Mouse (Mus musculus) embryonic facial prominence, embryonic 13.5 days (tissue): ENCODE measurements around the gene Cacng3. TPM values are rescaled to one million over a fixed set of nuclear protein-coding genes. Genes with fewer than 3 reads are reported as not detected.
A peak's percentile ranks its signal among the peaks of the same experiment; 100 is the strongest.

Source experiments
- ATAC-seq: fragments of 200-750 bp; cut with Nextera tagmentation; 2 replicates; pipeline ENCODE4 v1.8.0; 2017; ENCODE audit warnings: low read depth; ENCODE audit not compliant: insufficient number of reproducible peaks, insufficient read depth, low FRiP score, low TSS enrichment
- H3K27ac ChIP-seq: fragments of 300-500 bp; sonication (generic); 2 replicates; pipeline ENCODE4 v1.5.1; 2015; ENCODE audit warnings: moderate library complexity, mild to moderate bottlenecking, inconsistent platforms
- H3K27me3 ChIP-seq: fragments of 300-500 bp; sonication (generic); 2 replicates; pipeline ENCODE4 v1.6.1; 2015; ENCODE audit warnings: mild to moderate bottlenecking, inconsistent platforms
- H3K36me3 ChIP-seq: fragments of 300-500 bp; sonication (generic); 2 replicates; pipeline ENCODE4 v1.6.1; 2015; ENCODE audit warnings: mild to moderate bottlenecking, inconsistent platforms
- H3K4me1 ChIP-seq: fragments of 300-500 bp; sonication (generic); 2 replicates; pipeline ENCODE4 v1.6.1; 2015; ENCODE audit warnings: inconsistent platforms
- H3K4me2 ChIP-seq: fragments of 300-500 bp; sonication (generic); 2 replicates; pipeline ENCODE4 v1.6.1; 2015; ENCODE audit warnings: moderate library complexity, mild to moderate bottlenecking, inconsistent platforms
- H3K4me3 ChIP-seq: fragments of 300-500 bp; sonication (generic); 2 replicates; pipeline ENCODE4 v1.5.1; 2015; ENCODE audit warnings: mild to moderate bottlenecking, inconsistent platforms
- H3K9ac ChIP-seq: fragments of 300-500 bp; sonication (generic); 2 replicates; pipeline ENCODE4 v1.6.1; 2015; ENCODE audit warnings: mild to moderate bottlenecking, inconsistent platforms
- H3K9me3 ChIP-seq: fragments of 300-500 bp; sonication (generic); 2 replicates; pipeline ENCODE4 v1.6.1; 2016; ENCODE audit warnings: inconsistent platforms
- WGBS: fragments of 180-500 bp; shearing (Covaris S2); methylation state at CpG from one replicate; pipeline ENCODE4 v1.1.7; 2015; ENCODE audit warnings: mixed read lengths; 5-methylcytosine and 5-hydroxymethylcytosine counted together
- polyA plus RNA-seq: library from polyadenylated mRNA; unstranded; fragments of >200 nt; fragmentation: Nextera tagmentation; extraction: Ambion mirVana; gene quantifications from 2 replicates; pipeline ENCODE4 v1.2.1, GENCODE M21; 2015

The Cacng3 gene
- polyA plus RNA-seq, 1 experiment from 2014 or later: not detected

DNA sequence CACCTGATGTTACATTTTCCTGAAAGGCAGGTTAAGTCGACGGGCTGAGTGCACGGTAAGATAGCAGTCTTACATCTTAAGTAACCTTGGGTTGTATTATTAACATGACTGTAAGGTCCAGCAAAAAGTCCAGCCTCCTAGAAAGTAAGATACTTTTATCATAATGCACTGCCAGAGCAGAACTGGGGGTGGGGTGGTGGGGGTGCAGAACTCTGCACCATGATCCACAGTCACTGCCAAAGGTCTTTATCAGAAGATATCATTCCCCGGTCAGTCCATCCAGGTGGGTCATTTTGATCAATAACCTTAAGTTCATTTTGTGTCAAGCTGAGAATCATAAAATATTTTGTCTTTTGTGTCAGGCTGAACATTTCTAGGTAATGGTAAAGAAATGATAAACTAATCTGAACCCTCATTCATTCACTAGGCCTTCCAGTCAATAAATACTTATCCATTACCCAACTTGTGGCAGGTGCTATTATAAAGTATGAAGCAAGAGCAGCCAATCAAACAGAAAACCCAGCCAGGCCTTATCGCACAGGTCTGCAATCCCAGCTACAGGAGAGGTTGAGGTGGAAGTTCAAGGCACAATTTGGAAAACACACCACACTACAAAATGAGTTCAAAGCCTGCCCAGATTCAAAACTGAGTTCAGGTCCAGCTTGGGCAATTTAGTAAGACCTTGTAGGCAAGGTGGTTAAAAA lies 12.7 kb upstream of the Cacng3 start:
- Histone ChIP-seq H3K27ac (no peak overlapping the region), H3K9ac (no peak overlapping the region), H3K9me3 (no peaks in the 10 kb centered on the region), H3K36me3 (no peaks in the 10 kb centered on the region), H3K27me3 (no peaks in the 10 kb centered on the region), H3K4me1 (no peaks in the 10 kb centered on the region), H3K4me2 (no peak overlapping the region), H3K4me3 (no peak overlapping the region)
- no peak for ATAC-seq
- WGBS: 90% methylated on average over 5 of the region's 5 CpGs

DNA sequence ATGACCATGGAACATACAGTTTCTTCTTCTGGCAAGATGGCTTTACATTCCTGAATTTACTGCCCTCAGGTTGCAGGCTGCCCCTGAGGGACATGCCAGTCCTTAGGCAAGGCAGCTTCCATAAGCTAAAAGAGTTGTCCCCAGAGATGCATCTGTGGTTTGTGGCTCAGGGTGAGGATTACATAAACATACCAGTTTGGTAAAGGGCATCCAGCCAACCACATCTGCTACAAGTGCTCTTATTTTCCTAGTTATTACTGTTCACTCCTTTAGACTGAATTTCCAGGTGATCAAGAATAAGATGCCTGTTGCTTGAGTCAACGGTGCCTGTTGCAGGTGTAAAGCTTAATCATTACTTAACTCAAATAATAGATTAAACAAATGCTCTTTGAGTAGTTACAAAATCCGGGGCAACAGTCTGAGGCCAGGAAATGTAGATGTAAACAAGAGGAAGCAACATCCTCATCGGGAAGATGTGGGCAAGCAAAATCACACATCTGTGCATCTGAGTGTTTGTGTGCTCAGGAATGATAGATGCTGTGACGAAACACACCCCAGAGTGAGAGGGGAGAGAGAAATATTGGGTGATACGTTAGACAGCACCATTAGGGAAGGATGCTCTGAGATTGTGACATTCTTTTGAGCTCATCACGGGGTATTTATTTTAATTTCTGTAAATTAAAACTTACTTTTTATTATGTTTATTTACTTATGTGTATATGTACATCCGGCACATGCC lies 4.8 kb upstream of the Cacng3 start:
- H3K9me3 ChIP-seq: no peaks in the 10 kb centered on the region
- peaks cover 10% of the 10 kb centered on the region for H3K27me3 ChIP-seq
- H3K4me2 ChIP-seq: no peak overlapping the region
- no peak for ATAC-seq
- no peaks in the 10 kb centered on the region for H3K36me3 ChIP-seq
- H3K4me3 ChIP-seq: no peak overlapping the region
- H3K9ac ChIP-seq: no peak overlapping the region
- WGBS: 79% methylated on average over 7 of the region's 7 CpGs
- no peak overlapping the region for H3K27ac ChIP-seq
- no peaks in the 10 kb centered on the region for H3K4me1 ChIP-seq

DNA sequence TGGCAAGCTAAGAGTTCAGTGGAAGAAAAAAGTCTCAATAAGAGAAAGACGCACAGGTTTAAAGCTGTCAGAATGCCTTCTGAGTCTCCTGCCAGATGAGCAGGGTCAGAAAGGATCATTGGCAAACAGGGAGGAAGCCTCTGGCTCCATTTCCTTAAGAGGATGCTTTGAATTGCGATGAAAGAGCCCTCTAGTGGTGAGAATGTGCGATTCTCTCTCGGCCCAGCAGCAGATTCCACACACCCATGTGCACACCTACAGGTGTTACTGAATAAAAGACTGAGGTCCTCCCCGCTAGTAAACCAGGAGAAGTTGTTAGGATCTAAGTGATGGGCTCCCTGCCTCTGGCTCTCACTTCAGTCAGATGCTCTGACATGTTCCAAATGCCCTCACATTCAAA lies 2.4 kb upstream of the Cacng3 start:
- H3K27me3 ChIP-seq: peaks cover 32% of the 10 kb centered on the region
- no peak overlapping the region for H3K27ac ChIP-seq
- no peaks in the 10 kb centered on the region for H3K4me1 ChIP-seq
- WGBS: 23% methylated on average over 5 of the region's 5 CpGs
- H3K9me3 ChIP-seq: no peaks in the 10 kb centered on the region
- H3K9ac ChIP-seq: no peak overlapping the region
- no peak overlapping the region for H3K4me2 ChIP-seq
- H3K4me3 ChIP-seq: no peak overlapping the region
- no peak for ATAC-seq
- H3K36me3 ChIP-seq: no peaks in the 10 kb centered on the region

GRCm38 (mm10) chr7:122670873-122671641 lies 765 bp downstream of the Cacng3 start:
- ATAC-seq: peak; percentile 81
- no peaks in the 10 kb centered on the region for H3K9me3 ChIP-seq
- no peaks in the 10 kb centered on the region for H3K4me1 ChIP-seq
- H3K27me3 ChIP-seq: peaks cover 35% of the 10 kb centered on the region
- H3K36me3 ChIP-seq: no peaks in the 10 kb centered on the region
- H3K27ac ChIP-seq: no peak overlapping the region
- 0 out of 2 replicates have a peak overlapping the region, but pooled peaks have one; percentile 3 for H3K4me3 ChIP-seq
- 8% methylated on average over 44 of the region's 45 CpGs for WGBS
- no peak overlapping the region for H3K9ac ChIP-seq
- peak overlapping the region; percentile 18; the same call in 1 of the 2 replicates for H3K4me2 ChIP-seq

- no peak overlapping the region for H3K27ac ChIP-seq
- H3K36me3 ChIP-seq: no peaks in the 10 kb centered on the region
- 58% methylated on average over 5 of the region's 5 CpGs for WGBS
- no peak overlapping the region for H3K4me3 ChIP-seq
- no peak overlapping the region for H3K9ac ChIP-seq
- no peak overlapping the region for H3K4me2 ChIP-seq
- no peaks in the 10 kb centered on the region for H3K9me3 ChIP-seq
- no peak for ATAC-seq
- H3K27me3 ChIP-seq: peaks cover 35% of the 10 kb centered on the region
- no peaks in the 10 kb centered on the region for H3K4me1 ChIP-seq
These were observed 2.7 kb downstream of the Cacng3 start for GRCm38 (mm10) chr7:122672981-122673380.

- Histone ChIP-seq H3K27me3 (peaks cover 27% of the 10 kb centered on the region), H3K36me3 (no peaks in the 10 kb centered on the region), H3K4me1 (no peaks in the 10 kb centered on the region), H3K9me3 (no peaks in the 10 kb centered on the region), H3K4me2 (no peak overlapping the region), H3K4me3 (no peak overlapping the region), H3K27ac (no peak overlapping the region), H3K9ac (no peak overlapping the region)
- WGBS: 86% methylated on average over 7 of the region's 7 CpGs
- no peak for ATAC-seq
These were observed 4.9 kb downstream of the Cacng3 start for GRCm38 (mm10) chr7:122675207-122675606.

GRCm38 (mm10) chr7:122701751-122702150 lies 31.5 kb downstream of the Cacng3 start:
- Histone ChIP-seq H3K4me3 (no peak overlapping the region), H3K9me3 (no peaks in the 10 kb centered on the region), H3K27ac (no peak overlapping the region), H3K4me2 (no peak overlapping the region), H3K36me3 (no peaks in the 10 kb centered on the region), H3K4me1 (no peaks in the 10 kb centered on the region), H3K9ac (no peak overlapping the region), H3K27me3 (no peaks in the 10 kb centered on the region)
- WGBS: 74% methylated on average over 5 of the region's 5 CpGs
- ATAC-seq: no peak

- WGBS: 81% methylated on average over 4 of the region's 4 CpGs
- no peaks in the 10 kb centered on the region for H3K36me3 ChIP-seq
- H3K4me2 ChIP-seq: no peak overlapping the region
- no peak overlapping the region for H3K4me3 ChIP-seq
- no peak for ATAC-seq
- H3K27me3 ChIP-seq: no peaks in the 10 kb centered on the region
- H3K9me3 ChIP-seq: no peaks in the 10 kb centered on the region
- H3K9ac ChIP-seq: no peak overlapping the region
- H3K4me1 ChIP-seq: no peaks in the 10 kb centered on the region
- H3K27ac ChIP-seq: no peak overlapping the region
These were observed 32.2 kb downstream of the Cacng3 start for GRCm38 (mm10) chr7:122702443-122702842.

DNA sequence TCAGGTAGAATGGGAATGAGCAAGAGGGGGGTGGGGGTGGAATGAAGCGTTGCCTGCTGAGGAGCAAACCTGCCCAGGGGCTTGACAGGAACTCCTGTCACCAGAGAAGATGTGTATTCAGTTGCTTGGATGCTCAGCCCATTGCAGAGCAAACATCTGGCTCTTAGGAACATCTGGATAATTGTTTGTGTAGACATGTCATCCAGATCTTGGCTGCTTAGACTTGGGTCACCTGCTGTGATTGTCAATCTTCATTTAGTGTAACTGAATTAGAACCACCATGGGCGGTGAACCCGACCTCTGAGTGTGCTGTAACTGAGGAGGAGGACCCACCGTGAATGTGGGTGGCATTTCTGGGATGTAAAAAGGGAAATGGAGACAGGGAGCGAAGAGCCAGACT lies 36.4 kb downstream of the Cacng3 start:
- Histone ChIP-seq H3K36me3 (no peaks in the 10 kb centered on the region), H3K9me3 (no peaks in the 10 kb centered on the region), H3K9ac (no peak overlapping the region), H3K4me2 (no peak overlapping the region), H3K4me3 (no peak overlapping the region), H3K27me3 (no peaks in the 10 kb centered on the region), H3K4me1 (no peaks in the 10 kb centered on the region), H3K27ac (no peak overlapping the region)
- 43% methylated on average over 5 of the region's 5 CpGs for WGBS
- ATAC-seq: no peak

- 51% methylated on average over 3 of the region's 3 CpGs for WGBS
- Histone ChIP-seq H3K27me3 (no peaks in the 10 kb centered on the region; the same call in 1 of the 2 replicates), H3K36me3 (no peaks in the 10 kb centered on the region), H3K27ac (no peak overlapping the region), H3K4me3 (no peak overlapping the region), H3K9ac (no peak overlapping the region), H3K9me3 (no peaks in the 10 kb centered on the region), H3K4me2 (no peak overlapping the region), H3K4me1 (peaks cover 3% of the 10 kb centered on the region; the same call in 1 of the 2 replicates)
- no peak for ATAC-seq
These were observed 46.0 kb downstream of the Cacng3 start for GRCm38 (mm10) chr7:122716299-122716698.

- no peaks in the 10 kb centered on the region for H3K27me3 ChIP-seq
- H3K9me3 ChIP-seq: no peaks in the 10 kb centered on the region
- H3K9ac ChIP-seq: no peak overlapping the region
- H3K4me2 ChIP-seq: no peak overlapping the region
- peaks cover 3% of the 10 kb centered on the region; the same call in 1 of the 2 replicates for H3K4me1 ChIP-seq
- ATAC-seq: no peak
- H3K27ac ChIP-seq: no peak overlapping the region
- H3K36me3 ChIP-seq: no peaks in the 10 kb centered on the region
- H3K4me3 ChIP-seq: no peak overlapping the region
- 86% methylated on average over 4 of the region's 4 CpGs for WGBS
These were observed 48.2 kb downstream of the Cacng3 start for GRCm38 (mm10) chr7:122718540-122718939.
